Mouse (Mus musculus) fibroblast of lung, adult 2 months (primary cell): ENCODE data around the gene Gstp1.
"Not testable (repeated sequence)": the region's sequence is repeated elsewhere in the genome, so short reads cannot be mapped to it uniquely, and the experiment has no call there.

ENCODE experiments used
- DNase-seq: peaks from one replicate; pipeline ENCODE4 v3.0.0-alpha.2; 2011; ENCODE audit warnings: low read depth

Gene Gstp1

DNA sequence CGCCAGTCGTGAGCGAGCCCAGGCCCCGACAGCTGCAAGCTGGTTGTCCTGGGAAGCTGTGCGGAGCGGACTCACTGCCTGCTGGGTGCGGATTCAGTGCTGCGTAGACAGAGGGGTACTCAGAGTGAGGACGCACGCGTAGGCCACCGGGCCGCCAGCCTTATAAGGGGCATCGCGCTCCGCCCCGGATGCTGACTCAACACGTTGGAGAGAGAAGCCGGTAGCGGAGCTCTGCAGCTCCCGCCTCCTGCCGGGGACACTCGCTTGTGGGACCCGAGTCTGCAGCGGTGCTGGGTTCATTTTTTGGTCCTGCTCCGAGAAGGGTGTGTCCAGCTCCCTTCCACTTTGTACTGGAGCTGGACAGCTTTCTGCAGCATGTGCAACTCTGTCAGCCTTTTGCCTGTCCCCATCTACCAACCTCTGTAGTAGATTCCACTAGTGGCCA is at the start of gene Gstp1:
Gene Gstp1 (minus strand): TSS at position 198 of the 445 bp plus-strand sequence.
- DNase-seq = peak; percentile 60

DNA sequence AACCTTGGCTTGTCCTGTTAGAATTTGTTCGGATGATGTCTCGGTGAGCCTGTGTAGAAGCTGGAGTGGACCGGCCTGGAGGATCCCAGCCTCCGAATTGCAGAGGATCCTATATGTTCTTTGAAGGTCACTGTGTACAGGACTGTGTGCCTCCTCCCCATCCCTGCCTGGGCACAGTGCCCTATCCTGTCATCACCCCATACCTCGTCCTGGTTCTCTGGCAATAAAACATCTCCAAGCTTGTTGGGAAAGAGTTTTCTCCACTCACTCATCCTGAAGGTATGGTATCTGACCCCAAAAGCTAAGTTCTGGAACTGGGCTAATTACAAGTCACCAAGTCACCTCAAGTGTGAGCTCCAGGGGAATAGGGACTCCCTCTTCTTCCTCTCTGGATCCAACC is 49.3 kb upstream of the Gstp1 start:
- peak; percentile 36 for DNase-seq

DNA sequence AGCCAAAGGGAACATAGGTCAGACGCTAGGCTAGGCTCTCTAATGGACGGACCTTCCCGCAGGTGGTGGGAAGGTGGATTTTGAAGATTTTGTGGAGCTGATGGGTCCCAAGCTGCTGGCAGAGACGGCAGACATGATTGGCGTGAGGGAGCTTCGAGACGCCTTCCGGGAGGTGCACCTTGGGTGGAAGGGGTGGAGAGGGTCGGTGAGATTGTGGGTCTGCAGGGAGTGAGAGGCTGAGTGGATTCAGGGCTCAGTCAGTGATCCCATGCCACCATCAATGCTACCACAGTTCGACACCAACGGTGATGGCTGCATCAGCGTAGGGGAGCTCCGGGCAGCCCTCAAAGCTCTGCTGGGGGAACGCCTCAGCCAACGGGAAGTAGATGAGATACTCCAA is 48.4 kb upstream of the Gstp1 start:
- no peak for DNase-seq

DNA sequence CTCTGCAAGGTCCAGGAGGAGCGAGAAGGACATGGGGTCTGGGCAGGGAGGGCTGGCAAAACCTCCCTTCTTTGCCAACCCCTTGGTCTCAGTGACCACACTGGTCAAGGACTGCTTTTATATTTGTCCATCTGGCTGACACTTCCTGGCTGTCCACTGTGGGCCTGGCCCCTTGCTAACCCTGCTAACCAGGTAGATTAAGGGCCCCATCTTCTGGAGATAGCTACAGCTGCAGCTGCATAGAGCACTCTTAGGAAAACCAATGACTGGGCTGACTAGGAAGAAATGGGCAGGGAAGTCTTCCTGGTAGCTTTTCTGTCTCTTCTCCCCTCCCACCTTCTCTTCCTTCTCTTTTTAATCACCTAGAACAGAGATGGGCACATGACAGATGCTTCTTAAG is 47.2 kb upstream of the Gstp1 start:
- no peak for DNase-seq

DNA sequence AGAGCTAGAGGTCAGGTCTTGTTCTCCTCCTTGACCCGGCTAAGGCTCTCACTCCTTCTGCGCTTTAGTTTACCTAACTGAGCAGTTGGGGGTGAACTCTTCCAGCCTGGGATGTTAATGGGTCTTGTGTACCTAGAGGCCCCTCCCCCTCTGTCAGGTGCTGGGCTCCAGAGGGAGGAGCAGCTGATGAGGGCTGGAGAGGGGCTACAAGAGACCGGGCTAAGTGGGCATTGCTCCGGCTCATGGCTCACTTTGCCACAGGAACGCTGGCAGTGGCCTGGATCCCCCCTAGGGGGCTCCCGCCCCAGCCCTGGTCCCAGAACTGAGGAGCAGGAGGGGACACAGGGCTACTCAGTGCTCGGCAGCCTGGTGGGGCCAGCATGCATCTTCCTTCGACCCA is 46.0 kb upstream of the Gstp1 start:
- no peak for DNase-seq

DNA sequence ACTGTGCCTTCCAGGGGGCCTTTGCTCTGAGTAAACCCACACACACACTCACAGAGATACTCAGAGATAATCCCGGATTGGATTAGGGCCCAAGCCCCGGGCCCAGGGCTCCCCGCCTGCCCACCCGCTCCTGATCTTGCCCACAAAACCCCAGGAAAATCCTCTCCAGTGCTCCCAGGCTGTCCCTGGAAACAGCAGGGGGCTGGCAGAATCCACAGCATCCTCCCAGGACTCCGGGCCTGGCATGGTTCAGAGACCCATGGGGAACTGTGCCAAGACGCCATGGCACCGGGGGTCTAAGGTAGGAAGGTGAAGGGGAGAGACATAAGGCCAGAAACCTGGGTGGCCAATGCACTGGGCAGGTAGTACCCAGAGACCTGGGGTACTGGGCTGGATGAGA is 45.5 kb upstream of the Gstp1 start:
- no peak for DNase-seq

DNA sequence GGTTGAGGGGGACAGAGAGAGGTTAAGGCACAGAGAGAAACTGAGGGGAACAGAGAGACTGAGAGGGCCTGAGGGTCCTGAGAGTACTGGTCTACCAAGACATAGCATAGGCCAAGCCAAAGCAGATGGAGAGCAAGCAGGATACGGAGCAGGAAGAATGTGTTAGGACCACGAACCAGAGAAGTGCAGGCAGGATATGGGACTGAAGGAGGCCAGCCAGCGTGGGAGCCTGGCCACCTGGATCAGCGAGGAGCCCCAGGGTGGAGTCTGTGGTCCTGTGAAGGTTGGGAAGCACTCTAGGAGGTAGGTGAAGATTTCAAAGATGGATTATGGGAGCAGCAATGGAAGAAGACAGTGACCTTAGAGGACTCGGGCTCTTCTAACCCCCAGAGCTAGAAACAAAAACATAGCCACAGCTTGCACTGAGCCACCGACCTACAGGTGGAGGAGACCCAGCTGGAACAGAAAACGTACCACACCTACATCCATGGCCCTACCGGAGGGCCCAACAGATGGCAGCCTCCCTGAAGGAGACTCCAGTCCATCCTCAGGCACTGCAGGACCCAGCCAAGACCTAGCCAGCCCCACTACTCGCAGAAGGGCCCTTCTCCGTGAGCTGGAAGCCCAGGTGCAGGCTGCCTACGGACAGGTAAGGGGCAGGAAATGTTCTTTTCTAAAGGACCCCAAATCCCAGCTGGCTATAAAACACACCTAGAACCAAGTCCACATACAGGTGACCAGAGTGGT is 44.6 kb upstream of the Gstp1 start:
- DNase-seq = no peak

DNA sequence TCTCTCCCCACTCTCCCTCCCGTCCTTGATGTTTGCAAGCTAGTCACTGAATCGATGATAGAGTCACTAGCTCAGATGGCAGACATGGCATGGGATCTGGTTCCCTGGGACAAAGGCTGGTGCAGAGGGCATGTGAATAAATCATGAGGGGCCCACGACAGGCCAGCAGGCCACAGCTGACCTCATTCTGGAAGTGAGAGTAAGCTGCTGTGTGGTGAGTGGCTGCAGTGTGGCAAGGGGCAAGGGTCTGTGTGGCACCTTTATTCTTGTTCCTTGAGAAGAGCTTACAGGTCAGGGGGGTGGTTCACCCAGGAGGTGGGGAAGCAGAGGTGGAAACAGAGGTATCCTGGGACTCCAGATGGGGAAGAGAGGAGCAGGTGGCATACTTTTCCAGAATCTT is 43.6 kb upstream of the Gstp1 start, which contains the start of gene Cabp2:
Gene Cabp2 (plus strand): TSS at position 185 of the 400 bp plus-strand sequence.
- no peak for DNase-seq

DNA sequence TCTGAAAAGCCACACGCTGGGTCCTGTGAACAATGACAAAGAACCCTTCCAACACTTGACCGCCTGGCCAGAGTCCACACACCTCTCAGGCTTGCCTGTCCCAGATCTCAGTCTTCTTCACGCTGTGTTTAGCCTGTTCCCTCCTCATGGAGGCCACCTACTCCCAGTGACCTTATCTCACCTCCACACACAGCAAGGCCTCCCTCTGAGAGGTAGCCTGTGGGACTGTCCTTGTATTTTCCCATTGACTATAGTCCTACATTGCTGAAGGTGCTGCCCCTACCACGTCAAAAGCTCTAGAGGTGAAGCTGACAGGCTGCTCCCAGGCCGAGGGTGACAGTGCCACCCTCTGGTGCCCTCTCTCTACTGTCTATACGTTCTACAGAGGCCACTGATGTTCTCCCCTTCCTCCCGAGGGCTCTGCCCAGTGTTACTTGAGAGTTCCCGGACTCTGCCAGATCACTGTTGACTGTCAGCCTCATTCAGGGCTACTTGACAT is 42.8 kb upstream of the Gstp1 start:
- no peak for DNase-seq

DNA sequence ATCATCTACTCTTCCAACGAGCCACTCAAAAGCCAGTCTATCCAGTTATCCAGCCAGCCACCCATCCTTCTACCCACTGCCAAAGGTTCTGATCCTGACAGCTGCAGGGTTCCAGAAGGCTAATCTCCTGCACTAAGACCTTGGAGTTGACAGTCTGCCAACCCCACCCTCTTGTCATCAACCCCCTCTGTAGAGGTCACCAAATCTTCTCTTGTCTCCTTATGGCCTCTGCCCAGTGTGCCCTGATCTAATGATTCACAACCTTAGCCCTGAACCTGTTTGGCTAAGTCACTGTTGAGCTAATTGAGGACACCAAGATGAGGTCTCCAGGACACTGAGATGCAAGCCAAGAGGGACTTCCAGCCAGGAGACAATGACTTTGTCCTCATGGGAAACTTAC is 41.8 kb upstream of the Gstp1 start:
- no peak for DNase-seq

DNA sequence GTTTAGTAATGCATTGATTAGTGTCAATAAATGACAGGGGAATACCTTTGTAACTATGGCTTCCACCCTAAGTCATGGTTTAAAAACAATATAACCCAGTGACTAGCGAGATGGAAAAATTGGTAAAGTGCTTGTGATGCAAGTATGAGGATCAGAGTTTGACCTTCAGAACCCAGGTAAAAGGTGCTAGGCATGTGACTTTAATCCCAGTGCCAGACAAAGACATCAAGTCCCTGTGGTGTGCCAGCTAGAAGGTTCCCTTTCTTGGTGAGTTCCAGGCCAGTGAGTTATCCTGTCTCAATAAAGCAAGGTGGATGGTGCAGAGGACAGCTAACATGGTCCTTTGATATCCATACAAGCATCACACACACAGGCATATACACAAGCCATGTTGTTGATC is 37.7 kb upstream of the Gstp1 start:
- DNase-seq = no peak

DNA sequence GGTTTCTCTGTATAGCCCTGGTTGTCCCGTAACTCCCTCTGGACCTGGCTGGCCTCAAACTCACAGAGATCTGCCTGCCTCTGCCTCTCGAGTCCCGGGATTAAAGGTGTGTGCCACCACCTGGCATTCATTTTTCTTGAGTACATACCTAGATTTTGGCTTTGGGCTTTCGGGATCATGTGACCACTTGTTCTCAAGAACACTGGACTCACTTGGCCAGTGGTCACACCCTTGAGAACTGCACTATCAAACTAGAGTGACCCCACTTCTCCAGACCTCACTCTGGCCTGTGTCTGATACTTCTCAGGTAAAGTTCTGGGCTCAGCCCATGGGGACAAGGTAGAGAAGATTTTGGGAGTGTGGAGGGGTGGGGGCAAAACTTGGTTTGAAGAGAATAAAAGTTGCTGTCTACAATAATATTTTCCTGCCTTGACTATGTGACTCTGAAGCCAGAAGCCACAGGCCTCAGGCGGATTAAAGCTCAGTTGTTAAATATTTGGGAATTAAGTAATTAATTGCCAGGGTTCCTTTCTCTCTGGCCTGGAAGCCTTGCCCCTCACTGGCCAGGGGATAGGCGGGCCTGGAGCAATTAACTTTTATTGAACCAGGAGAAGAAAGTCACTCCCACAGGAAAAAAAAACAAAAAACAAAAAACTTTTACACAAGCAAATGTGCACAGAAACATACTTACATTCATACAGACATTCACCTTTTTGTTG is 35.1 kb upstream of the Gstp1 start:
- DNase-seq = no peak

DNA sequence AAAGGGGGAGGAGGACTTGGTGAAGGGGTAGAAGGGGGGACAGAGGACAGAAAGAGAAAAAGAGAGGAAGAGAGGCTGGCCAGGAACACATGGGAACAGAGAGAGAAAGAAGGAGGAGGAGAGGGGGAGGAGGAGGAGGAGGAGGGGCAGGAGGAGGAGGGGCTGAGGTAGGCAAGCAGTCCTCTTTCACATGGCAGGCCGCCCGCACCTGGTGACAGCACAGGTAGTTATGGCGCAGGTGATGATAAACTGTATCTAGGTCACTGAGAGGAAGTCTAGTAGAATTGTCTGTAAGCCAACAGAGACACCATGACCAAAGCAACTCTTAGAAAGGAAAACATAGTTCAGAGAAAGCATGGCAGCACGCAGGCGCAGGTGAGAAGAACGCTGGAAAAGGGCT is 33.6 kb upstream of the Gstp1 start:
- DNase-seq = no peak

DNA sequence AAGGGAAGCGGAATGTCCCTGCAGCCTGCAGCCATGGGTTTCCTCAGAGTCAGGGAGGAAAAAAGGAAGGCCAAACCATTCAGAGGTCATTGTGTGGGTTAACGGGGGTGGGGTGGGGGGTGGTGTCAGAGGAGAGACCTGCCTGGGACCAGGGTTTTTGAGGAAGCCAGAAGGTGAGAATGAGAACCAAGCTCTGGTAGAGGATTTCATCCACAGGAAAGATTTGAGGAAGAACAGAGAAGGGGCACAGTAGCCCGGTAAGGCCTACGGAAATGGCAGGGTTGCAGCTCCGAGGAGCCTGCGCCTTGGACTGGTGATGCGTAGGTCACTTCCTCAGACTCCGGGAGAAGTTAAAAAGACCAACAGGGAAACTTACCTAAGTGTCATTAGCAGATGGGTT is 33.0 kb upstream of the Gstp1 start:
- DNase-seq = no peak

DNA sequence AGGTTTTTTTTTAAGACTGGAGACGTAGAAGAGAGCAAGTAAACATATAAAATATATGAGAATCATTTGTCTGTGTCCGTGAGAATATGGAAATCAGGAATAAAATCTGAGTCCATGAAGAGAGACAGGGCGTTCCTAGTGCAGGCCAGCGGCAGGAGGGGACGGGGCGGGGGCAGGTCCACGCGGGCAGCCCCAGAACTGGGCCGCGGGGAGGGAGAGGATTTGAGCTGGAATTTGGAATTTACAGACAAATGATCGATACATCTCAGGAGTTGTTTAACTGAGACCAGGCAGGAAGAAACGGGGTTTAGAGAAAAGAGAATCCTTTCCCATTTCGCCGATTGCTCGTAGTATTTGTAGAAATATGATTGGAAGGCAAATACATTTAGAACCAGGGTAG is 32.5 kb upstream of the Gstp1 start:
- DNase-seq = no peak

DNA sequence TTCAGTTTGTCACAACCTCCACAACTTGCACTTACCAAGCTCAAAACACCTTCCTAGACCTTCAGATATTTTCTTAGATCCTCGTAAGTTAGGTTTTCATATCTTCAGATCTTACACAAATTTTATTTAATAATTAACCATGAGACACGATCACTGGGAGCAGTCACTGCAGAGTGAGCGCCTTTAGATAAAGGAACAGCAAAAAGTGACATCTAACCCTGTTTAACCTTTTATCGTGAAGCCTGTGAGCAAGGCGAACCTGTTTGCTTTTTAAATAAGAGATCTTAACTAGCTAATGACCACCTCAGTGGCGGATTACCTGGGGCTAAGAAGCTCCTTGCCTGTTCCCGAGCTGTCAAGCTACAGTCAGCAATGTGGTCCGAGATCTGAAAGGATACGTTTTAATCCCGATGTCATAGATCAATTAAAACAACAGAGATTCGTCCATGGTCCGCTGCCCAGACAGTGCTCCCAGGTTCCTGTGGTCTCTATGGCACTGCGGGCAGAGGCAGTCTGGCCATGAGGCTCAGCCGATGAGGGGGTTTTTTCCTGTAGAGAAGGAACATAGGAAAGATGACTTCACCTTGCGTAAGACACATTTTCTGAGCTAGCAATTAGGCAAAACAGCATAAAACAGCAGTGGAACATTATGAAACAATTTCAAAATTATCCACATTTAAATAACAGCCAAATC is 31.1 kb upstream of the Gstp1 start:
- no peak for DNase-seq

DNA sequence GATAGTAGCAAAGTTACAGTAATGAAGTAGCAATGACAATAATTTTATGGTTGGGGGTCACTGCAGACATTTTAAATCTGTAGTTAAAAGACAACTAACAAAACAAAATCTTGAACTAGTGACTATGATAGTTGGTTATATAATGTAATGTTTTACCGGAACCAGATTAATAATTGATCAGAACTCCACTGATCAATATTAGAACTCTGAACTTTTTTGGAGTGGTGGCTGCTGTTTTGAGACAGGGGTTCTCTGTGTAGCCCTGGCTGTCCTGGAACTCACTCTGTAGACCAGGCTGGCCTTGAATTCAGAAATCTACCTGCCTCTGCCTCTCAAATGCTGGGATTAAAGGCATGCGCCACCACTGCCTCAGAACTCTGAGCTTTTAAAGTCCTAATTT is 30.5 kb upstream of the Gstp1 start:
- not testable (repeated sequence) for DNase-seq

DNA sequence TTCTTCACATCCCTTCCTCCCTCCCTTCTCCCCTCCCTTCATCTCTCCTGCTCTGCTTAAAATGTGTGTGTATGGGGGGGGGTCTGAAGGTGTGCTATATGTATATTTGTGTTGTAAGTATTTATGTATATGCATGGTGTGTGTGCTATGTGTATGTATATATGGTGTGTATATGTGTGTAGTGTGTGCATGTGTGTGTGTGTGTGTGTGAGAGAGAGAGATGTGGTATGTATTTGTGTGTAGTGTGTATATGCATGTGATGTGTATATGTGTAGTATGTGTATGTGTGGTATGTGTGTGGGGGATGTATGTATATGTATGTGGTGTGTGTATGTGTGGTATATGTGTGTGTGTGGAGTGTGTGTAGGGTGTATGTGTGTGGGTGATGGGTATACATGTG is 29.1 kb upstream of the Gstp1 start:
- no peak for DNase-seq

DNA sequence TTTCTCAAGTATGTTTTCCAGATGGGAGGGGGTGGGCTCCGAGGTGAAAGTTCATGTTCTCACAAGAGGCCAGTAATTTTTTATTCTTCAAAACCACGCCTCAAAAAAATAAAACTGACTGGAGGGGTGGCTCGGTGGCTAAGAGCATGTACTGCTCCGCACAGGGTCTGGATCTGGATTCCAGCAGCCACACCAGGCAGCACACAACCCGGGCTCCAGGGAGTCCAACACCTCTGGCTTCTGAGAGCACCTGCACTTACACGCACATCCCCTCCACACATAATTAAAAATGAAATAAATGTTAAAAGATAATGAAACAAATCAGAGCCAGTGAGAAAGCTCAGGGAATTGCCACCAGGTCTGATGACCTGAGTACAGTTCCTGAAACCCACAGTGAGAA is 28.5 kb upstream of the Gstp1 start:
- no peak for DNase-seq

DNA sequence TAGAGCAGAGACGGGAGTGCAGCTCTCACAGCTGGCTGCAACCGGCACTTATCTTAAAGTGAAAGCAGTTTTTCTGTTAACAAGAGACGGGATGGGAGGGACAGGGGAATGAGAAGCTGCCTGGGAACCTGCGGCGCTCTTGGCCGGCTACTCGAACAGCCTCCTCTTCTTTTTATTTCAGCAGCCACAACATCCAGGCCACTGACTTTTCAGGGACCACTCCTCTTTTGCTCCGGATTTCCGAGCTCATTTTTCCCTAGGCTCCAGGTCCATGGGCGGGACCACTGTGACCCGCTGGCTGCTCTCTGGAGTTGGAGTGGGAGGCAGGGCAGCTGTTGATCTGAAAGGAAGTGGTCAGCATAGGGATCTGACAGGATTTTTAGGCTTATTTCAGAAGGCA is 26.7 kb upstream of the Gstp1 start:
- DNase-seq = not testable (repeated sequence)

DNA sequence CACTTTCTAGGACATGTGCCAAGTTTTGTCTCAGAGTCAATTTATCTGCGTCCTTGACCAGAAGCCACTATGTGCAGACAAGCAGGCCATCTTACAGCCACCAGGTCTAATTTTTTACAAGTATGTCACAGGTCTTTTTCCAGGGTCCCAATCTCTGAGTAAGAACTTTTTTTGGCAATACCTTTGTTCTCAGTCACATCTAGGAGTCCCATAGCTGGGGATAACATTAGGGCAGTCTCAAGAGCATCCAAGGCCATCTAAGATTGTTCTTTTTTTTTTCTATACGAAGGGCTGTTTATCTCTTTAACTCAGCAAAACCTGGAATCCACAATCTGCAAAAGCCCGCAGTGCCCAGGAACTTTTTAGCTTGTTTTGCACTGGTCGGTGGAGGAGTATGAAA is 25.6 kb upstream of the Gstp1 start:
- not testable (repeated sequence) for DNase-seq

DNA sequence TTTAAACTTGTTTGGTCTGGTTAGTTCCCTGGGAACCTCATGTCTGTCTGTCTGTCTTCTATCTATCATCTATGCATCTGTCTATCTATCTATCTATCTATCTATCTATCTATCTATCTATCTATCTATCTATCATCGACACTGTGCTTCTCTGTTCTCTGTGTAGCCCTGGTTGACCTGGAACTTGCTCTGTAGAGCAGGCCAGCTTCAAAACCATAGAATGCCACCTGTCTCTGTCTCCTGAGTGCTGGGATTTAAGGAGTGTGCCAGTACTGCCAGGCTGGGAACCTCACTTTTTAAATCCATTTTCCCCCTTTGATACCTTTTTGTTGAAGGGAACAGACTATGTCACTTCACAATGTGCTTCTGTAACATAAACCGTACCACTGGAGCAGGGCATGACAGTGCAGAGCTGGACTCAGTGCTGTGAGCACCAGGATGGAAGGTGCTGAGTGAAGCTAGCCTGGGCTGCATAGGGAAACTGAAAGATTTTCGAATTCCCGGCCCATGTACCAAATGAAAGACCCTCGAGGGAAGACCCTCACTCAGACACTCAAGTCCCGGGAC is 23.2 kb upstream of the Gstp1 start:
- DNase-seq = no peak
